Mouse (Mus musculus): ENCODE data around the gene Rpl38.

Gene Rpl38

DNA sequence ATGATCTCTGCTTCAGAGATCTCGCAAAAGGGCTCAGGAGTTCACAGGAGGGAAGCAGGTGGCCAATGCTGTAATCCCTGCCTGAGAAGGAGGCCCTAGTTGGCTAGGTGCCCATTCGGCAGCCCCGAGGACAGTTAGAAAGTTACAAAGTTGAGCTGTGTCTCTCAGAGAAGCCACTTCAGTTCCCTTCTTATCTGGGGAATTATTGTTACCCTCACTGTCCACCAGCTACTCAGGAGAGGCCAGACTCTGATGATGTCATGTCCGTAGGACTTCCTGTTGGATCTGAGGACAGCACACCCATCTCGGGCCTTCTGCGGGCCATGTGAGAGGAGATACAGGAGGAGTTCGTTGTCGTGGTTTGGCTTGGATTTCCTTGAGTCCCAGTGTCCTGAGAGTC is 11.3 kb downstream of the Rpl38 start:
- DNase-seq (ENCODE audit: low spot score) = no peak

DNA sequence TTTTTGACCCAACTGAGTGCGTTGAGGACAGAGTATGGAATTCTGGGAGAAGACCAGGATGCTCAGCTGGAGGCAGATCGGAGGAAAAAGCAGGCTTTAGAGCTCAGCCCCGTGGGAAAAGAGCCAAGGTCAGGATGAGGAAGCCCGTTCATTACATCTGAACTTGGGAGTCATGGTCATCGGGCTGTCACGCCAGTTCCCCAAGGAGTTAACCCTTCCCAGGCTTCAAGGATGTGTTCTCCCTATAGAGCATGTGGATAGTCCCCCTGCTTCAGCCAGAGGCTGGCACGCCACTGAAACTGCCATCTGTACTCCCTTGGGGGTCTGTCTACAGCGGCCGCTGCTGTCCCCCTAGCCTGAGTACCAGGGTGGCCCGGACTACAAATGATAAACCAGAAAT is 12.0 kb downstream of the Rpl38 start:
- no peak for DNase-seq (ENCODE audit: low spot score)

DNA sequence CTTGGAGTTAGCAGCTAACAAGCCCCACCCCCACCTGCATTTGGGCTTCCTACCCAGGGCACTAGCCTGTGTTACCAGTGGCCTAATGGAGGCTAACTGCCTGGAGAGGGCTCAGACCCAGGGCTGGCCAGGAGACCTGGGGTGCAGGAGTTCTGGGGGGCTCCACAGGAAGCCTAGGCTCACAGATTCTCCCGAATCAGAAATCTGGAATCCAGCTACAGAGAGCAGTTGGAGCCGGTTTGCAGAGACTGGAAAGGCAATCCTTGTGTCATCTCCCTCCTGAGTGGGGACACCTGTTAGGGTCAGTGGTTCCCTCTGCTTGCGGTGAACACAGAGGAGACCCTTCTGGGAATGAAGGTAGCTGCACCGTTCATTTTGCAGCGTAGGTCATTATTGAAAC is 12.7 kb downstream of the Rpl38 start:
- DNase-seq (ENCODE audit: low spot score) = no peak

DNA sequence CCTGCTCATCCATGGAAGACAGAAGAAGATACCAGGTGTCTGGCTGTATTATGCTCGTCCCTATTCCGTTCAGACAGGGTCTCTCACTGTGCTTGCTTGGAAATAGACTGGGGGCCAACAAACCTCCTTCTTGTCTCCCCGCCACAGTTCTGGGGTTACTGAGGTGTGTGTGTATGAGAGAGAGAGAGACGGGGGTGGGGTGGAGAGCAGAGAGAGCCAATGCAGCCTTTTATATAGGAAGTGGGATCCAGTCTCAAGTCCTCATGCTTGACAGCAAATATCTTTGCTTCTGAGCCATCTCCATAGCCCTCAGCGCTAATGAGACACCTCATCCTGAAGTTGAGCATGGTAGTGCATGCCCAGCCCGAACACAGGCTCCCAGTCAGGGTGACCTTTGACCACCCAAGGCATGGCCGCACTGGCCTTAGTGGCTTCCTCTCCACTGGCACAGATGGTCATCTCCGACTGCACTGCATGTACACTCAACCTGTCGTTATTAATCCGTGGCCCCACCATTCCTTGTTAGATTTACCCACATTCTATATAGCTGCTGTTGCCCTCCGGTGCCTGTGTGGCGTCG is 14.1 kb downstream of the Rpl38 start:
- no peak for DNase-seq (ENCODE audit: low spot score)

- no peak for DNase-seq (ENCODE audit: low spot score)
These were observed 14.9 kb downstream of the Rpl38 start for GRCm38 (mm10) chr11:114683029-114683721.

DNA sequence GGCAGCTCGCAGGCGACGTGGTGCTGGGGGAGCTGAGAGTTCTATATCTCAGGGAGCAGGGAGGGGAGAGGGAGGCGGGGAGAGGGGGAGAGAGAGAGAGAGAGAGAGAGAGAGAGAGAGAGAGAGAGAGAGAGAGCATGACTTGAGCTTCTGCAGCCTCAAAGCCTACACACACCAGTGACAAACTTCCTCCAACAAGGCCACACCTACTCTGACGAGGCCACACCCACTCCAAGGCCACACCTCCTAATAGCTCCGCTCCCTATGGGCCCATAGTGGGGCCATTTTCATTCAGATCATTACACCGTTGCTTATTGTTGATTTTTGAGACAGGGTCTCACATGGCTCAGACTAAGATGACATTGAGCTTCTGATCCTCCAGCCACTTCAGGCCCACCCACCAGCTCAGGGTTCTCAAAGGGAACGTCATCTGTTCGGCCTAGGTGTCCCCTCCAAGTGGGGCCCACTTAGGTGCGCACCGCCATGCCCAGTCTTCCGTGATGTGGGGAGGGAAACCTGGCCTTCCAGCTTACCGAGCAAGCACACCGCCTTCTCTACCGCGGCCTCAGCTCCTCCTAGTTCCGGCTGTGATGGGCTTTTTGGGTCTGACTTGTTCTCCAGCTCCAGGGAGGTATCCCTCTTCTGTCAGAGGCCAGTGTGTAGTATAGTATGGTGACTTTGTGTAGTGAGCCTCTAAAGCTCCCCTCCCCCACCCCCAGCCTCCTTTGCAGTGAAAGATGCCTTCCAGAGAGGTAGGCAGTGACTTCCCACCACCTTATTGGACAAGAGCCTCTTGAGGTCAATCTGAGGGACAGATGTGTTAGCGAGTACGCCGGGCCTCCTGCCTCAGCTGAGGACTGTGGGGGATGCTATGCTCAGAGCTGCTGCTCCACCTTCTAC is 15.6 kb downstream of the Rpl38 start:
- no peak for DNase-seq (ENCODE audit: low spot score)

DNA sequence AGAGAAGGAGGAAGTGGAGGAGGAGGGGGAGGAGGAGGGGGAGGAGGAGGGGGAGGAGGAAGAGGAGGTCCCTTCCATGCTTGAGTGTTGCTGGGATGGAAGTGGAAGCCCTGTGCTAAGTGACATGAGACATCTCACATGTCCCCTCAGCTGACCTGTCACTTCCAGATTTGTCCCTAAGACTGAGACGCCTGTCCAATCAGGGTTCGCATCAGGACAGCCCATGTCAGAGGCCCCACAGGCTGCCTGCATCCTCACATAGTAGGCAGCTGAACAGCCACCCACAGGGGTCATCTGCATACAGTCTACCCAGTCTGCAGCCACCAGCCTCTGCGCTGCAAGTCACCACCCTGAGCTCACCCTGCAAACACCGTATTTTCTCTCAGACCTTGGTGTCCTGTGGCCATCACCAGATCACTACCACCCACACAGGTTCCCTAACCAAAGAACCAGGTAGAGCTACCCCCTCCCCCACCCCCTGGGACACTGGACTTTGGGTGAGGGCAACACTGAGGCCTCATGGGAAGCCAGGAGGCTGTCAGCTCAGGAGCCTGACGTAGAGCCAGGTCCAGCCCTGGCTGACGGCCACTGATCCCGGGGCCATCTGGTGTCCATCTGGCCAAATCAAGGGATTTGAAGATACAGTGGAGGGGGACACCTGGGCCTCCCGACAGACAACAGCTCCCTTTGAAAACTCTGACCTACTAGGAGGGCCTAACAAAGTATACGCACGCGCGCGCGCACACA is 16.5 kb downstream of the Rpl38 start:
- no peak for DNase-seq (ENCODE audit: low spot score)

DNA sequence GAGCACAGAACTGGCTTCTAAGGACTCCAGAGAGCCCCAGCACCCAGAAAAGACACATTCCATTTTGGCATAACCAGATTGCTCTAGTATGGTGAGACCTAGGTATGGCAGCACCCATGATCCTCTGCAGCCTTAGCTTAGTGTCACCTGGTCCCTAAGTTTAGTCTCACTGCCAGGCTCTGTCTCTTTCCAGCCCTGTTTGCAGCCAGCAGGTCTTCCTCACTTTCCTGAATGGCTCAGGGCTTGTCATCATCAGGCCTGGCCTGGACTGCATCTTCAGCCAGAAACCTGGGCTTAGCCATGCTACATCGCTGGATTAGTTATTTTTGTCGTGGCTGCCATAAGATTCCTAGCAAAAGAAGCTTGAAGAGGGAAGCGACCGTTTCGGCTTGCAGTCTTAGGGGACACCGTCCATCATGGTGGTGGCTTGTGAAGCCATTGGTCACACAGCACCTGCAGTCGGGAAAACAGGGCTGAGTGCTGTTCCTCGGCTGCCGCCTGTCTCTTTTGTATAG is 17.3 kb downstream of the Rpl38 start:
- DNase-seq (ENCODE audit: low spot score) = no peak

DNA sequence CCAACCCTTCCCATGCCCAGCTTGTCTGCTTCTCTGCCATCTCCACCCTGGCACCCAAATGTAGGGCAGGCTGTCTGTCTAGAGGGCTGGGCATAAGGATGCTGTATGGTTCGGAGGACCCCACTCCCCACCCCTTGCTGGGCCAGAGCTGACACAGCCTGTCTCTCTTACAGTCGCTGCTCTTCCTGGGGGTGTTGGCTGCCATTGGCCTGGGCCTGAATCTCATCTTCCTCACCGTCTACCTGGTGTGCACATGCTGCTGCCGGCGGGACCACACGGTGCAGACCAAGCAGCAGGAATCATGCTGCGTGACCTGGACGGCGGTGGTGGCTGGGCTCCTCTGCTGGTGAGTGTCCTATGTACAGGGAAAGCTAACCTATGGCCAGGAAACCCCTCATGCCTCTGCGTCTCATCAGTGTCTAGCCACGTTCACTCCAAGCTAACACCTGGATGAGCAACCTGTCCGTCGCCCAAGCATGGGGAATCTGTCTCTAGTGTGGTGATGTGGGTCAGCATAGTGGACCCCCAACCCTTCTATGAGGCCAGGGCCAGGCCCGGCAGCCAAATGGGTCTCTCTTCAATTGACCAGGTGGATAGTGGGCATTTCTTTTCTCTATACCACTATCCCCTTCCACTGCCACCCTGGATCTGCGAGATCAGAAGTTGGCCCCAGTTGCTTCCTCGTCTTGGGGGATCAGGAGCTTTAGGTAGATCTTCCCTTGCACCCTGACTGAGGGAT is 18.1 kb downstream of the Rpl38 start:
- DNase-seq (ENCODE audit: low spot score) = no peak

DNA sequence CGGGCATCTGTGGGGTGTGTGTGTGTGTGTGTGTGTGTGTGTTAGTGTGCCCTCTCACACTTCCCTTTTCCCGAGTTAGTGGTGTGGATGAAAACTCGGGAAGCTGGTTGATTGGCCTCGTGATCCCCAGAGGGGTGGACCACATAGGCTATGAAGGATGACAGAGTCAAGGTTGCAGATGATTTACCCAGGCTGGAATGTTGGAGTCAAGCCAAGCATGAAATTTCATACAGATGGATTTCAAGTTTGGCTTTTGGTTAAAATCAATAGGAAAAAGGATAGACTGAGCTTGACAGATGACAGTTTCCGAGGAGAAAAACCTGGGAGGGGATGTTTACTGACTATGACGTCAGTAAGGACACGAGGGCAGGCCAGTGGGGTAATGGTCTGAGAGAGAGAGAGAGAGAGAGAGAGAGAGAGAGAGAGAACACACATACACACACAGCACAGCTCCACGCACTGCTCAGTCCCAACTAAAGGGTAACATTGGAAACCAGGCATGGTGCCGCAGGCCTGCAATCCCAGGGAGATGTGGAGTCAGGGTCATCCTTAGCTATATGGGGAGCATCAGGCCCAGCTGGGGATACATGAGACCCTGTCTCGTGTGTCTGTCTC is 19.4 kb downstream of the Rpl38 start:
- DNase-seq (ENCODE audit: low spot score) = no peak

GRCm38 (mm10) chr11:114688729-114689128 is 20.4 kb downstream of the Rpl38 start:
- DNase-seq (ENCODE audit: low spot score) = no peak

- DNase-seq (ENCODE audit: low spot score) = no peak
These were observed 21.9 kb downstream of the Rpl38 start for GRCm38 (mm10) chr11:114690192-114690591.

- DNase-seq (ENCODE audit: low spot score) = no peak
These were observed 23.3 kb downstream of the Rpl38 start for GRCm38 (mm10) chr11:114691454-114692182.

GRCm38 (mm10) chr11:114692601-114693000 is 24.3 kb downstream of the Rpl38 start:
- no peak for DNase-seq (ENCODE audit: low spot score)

- DNase-seq (ENCODE audit: low spot score) = no peak
These were observed 25.1 kb downstream of the Rpl38 start for GRCm38 (mm10) chr11:114693456-114693855.

GRCm38 (mm10) chr11:114694451-114694850 is 26.1 kb downstream of the Rpl38 start:
- no peak for DNase-seq (ENCODE audit: low spot score)

GRCm38 (mm10) chr11:114698496-114698895 is 30.2 kb downstream of the Rpl38 start:
- no peak for DNase-seq (ENCODE audit: low spot score)

- no peak for DNase-seq (ENCODE audit: low spot score)
These were observed 31.2 kb downstream of the Rpl38 start for GRCm38 (mm10) chr11:114699511-114699910.

GRCm38 (mm10) chr11:114702311-114702995 is 34.1 kb downstream of the Rpl38 start:
- no peak for DNase-seq (ENCODE audit: low spot score)

- DNase-seq (ENCODE audit: low spot score) = no peak
These were observed 34.7 kb downstream of the Rpl38 start for GRCm38 (mm10) chr11:114702996-114703361.
